Mouse (Mus musculus) erythroblast, embryonic 14.5 days (primary cell): Measurements from ENCODE around the gene Adgrf1. TPM values are rescaled to one million over a fixed set of nuclear protein-coding genes. Genes with fewer than 3 reads are reported as not detected.

Source experiments
- H3K27me3 ChIP-seq: 2 replicates; pipeline ENCODE4 v1.6.1; 2012; ENCODE audit warnings: inconsistent platforms; ENCODE audit not compliant: control insufficient read depth
- H3K36me3 ChIP-seq: 2 replicates; pipeline ENCODE4 v1.6.1; 2012; ENCODE audit warnings: mild to moderate bottlenecking, inconsistent platforms; ENCODE audit not compliant: control insufficient read depth
- H3K4me1 ChIP-seq: 2 replicates; pipeline ENCODE4 v1.6.1; 2012; ENCODE audit warnings: inconsistent platforms; ENCODE audit not compliant: control insufficient read depth
- H3K4me3 ChIP-seq: replicated peaks from 2 replicates; pipeline ENCODE3; 2012; ENCODE audit warnings: moderate library complexity, mild to moderate bottlenecking, inconsistent platforms
- H3K9me3 ChIP-seq: 2 replicates; pipeline ENCODE4 v1.6.1; 2012; ENCODE audit warnings: low read length, inconsistent platforms, mixed read lengths; ENCODE audit not compliant: control insufficient read depth
- GATA1 ChIP-seq: IDR thresholded peaks from 2 replicates; pipeline ENCODE4 v1.6.1; 2012; ENCODE audit warnings: low read length, inconsistent platforms, mixed read lengths
- TAL1 ChIP-seq: IDR thresholded peaks from 3 replicates; pipeline ENCODE4 v1.6.1; 2012; ENCODE audit warnings: low read length, inconsistent platforms, mixed read lengths
- polyA plus RNA-seq: library from polyadenylated mRNA; stranded (reverse); fragments of >175 nt; gene quantifications from 2 replicates; pipeline ENCODE4 v1.2.3, GENCODE M21; 2012

Gene Adgrf1
- polyA plus RNA-seq, 1 experiment, result not detected

DNA sequence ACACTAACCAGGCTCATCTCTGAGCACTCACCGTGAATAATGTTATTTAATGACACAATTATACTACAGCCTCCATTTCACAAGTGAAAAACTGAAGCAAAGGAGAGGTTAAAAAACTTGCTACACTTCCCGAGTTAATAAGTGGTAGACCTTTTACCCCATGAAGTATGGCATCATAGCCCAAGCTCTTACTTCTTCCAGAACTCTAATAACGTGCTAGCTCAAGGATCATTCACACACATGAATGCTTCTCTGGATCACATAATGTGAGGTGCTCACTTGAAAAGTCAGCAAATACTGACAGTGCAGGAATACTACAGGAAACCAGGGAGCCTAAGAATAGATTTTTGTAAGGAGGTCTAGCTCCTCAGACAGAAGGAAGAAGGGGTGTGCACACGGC is 102.5 kb downstream of the Adgrf1 start:
- no peak overlapping the region for H3K4me3 ChIP-seq
- TF ChIP-seq TAL1, result no peak
- no peak for TF ChIP-seq GATA1
- H3K4me1 ChIP-seq, result no peaks in the 10 kb centered on the region
- no peaks in the 10 kb centered on the region; the same call in 1 of the 2 replicates for H3K27me3 ChIP-seq
- H3K36me3 ChIP-seq, result no peaks in the 10 kb centered on the region
- no peaks in the 10 kb centered on the region for H3K9me3 ChIP-seq

- no peaks in the 10 kb centered on the region for H3K9me3 ChIP-seq
- H3K36me3 ChIP-seq, result no peaks in the 10 kb centered on the region
Observed at GRCm38 (mm10) chr17:43374020-43374419, 103.9 kb downstream of the Adgrf1 start.

More at GRCm38 (mm10) chr17:43374020-43374419, 103.9 kb downstream of the Adgrf1 start:
- no peak overlapping the region for H3K4me3 ChIP-seq
- no peaks in the 10 kb centered on the region; the same call in 1 of the 2 replicates for H3K27me3 ChIP-seq
- no peaks in the 10 kb centered on the region for H3K4me1 ChIP-seq
- TF ChIP-seq GATA1, result no peak
- no peak for TF ChIP-seq TAL1

Other genes starting within 250 kb of the Adgrf1 start
- gene Adgrf5, start 90.1 kb downstream of the Adgrf1 start, polyA plus RNA-seq, result not detected in 2 replicates
- not detected in 2 replicates for gene Mep1a, start 232.5 kb downstream of the Adgrf1 start, polyA plus RNA-seq